Mouse (Mus musculus): Measurements from ENCODE around the gene 9130213A22Rik. TPM values are rescaled to one million over a fixed set of nuclear protein-coding genes. Genes with fewer than 3 reads are reported as not detected.
A peak's percentile ranks its signal among the peaks of the same experiment; 100 is the strongest.
"Not testable (repeated sequence)": the region's sequence is repeated elsewhere in the genome, so short reads cannot be mapped to it uniquely, and the experiment has no call there.

Gene 9130213A22Rik
- total RNA-seq, 2 experiments from 2014 or later = 0.88 to 0.95 TPM

DNA sequence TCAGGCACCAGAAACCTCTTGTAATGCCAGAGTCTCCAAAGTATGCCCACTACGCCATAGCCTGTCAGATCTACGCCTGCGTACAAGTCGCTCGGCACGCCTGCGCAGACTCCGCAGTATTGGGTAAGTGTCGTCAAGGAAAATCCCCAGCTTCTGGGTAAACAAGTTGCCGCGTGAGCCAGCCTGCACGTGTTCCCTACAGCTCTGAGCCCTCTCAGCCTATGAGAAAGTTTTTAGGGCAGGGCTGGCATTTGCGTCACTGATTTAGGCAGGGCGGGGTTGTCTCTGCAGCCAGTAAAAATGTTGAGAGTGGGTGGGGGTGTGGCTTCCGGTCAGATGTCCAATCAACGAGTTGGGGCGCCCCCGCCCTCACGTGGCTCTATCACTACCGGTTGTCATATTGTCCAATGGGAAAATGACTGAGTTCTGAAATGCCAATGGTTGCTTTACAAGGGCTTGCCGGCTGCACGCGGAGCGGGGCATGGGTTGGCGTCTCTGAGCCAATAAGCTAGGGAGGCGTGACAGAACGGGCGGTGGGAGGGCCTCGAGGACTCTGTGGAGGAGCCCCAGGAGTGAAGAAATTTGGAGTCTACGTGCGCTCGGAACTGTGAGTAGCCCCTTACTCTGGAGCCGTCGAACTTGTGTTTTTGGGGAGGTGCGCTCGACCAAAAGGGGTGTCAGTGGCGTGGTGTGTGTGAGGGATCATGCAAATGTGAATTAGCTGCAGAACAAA is 27.5 kb downstream of the 9130213A22Rik start, which contains the start of gene Per1:
Gene Per1, plus strand, starts transcription at position 521 of the 733 bp plus-strand sequence.
- peak; percentile 98 to 100 for DNase-seq (ENCODE audit: low spot score in 2 of 2)

- not testable (repeated sequence) for DNase-seq (ENCODE audit: low spot score in 2 of 2)
Observed at GRCm38 (mm10) chr11:69093856-69094255, 28.5 kb downstream of the 9130213A22Rik start.

DNA sequence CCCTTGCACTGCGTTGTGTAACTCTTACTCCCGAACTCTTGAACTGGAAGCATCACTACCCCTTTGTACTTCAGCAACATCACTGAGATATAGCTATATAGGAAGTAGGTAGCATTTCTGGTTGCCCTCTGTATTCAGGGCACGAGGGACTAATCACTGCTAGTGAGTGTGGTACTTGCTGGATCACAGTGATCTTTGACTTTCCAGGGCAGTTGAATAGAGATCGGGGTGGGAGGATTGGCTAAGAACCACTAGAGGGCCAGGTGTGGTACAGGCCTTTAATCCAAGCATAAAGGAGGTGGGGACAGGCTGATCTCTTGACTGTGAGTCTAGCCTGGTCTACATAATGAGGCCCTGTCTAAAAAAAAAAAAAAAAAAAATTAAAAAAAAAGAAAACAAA is 29.5 kb downstream of the 9130213A22Rik start:
- DNase-seq (ENCODE audit: low spot score in 2 of 2) = no peak

DNA sequence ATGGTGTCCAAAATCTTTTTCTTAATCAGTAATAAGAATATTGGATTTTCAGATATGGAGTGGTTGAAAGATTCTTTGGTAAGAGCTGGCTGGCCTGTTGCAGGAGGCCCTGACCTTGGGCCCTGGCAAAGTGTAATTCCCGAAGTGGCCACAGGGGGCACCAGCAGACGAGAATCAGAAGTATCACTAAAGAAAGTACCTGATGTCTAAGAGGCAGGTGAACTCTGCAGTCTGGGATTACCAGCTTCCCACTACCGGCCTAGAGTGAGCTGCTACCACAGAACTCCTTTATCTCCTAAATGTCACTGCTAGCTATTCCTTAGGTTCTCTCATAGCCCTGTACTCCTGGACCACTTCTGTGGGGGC is 30.0 kb downstream of the 9130213A22Rik start:
- DNase-seq (ENCODE audit: low spot score in 2 of 2) = peak; percentile 71 to 78

GRCm38 (mm10) chr11:69091566-69092385 is 30.6 kb downstream of the 9130213A22Rik start:
- no peak for DNase-seq (ENCODE audit: low spot score in 2 of 2)

DNA sequence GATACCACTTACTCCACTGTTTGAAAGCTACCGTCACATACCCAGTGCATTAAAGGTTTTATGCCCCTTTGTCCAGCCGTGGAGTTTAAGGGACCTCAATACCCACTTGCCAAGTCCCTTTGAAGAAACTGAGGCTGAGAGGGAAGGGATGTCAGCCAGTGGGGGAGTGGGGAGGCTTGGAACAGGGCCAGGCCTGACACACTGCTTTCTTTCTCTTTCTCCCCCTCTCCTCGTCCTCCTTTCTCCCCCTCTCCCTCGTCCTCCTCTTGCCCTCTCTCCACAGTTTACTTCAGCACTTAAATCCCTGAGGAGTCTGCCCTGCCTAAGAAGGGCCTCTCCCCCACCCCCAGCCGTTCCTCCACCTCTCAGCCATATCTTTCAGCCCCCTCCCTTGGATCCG is 32.0 kb downstream of the 9130213A22Rik start:
- DNase-seq (ENCODE audit: low spot score in 2 of 2) = no peak

DNA sequence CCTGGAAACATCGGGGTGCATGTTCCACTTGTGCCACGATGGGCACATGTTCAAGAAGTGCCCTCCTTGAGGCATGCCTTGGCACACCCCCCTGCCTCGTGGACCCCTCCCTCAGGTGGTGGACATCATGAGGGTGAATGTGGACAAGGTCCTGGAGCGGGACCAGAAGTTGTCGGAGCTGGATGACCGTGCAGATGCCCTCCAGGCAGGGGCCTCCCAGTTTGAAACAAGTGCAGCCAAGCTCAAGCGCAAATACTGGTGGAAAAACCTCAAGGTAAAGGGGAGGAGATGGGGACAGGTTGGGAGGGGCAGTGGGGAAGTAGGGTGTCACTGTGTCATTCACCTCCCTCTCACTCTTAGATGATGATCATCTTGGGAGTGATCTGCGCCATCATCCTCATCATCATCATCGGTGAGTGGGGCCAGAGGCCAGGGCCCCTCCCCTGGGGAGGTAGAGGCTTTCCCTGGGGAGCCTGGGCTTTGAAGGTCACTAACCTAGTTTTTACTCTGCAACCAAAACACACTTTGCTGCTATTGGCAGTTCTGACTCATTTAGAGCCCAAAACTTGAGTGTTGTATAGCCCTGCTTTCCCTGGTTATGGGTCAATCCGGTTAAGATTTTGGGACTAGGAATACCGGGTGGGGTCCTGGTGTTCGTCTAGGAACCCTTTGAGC is 32.6 kb downstream of the 9130213A22Rik start:
- no peak for DNase-seq (ENCODE audit: low spot score in 2 of 2)

DNA sequence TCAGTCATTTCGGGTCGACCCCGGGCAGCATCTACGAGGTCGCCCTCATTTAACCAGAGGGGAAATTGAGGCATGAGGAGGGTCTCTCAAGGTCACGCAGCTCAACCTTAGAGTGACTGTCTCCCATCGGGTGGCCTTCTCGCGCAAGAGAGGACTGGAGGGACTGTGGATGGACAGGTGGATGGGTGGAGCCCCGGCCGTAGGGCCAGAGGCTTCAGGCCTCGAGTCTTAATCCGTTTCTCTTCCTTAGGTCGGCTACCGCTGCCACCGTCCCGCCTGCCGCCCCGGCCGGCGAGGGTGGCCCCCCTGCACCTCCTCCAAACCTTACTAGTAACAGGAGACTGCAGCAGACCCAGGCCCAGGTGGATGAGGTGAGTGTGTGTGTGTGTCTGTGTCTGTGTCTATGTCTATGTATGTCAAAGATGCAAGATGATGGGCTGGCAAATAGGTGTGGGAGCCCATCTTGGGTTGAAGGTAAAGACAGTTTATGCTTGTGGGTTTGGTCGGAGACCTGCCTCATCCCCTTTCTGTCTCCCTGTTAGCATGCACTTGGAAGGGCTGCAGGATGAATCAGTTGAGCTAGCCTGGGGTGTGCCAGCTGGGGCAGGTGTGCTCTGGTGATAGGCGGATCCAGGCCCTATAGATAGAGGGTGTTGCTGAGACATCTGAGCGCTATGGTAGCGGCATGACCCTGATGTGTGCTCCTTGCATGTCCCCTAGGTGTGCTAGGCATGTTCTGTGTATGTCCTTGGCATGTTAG is 33.4 kb downstream of the 9130213A22Rik start:
- DNase-seq (ENCODE audit: low spot score in 2 of 2) = no peak

GRCm38 (mm10) chr11:69088103-69088855 is 34.1 kb downstream of the 9130213A22Rik start, which contains the start of gene Vamp2:
Gene Vamp2, plus strand, starts transcription at chr11:69088490.
- DNase-seq (ENCODE audit: low spot score in 2 of 2) = peak; percentile 93

DNA sequence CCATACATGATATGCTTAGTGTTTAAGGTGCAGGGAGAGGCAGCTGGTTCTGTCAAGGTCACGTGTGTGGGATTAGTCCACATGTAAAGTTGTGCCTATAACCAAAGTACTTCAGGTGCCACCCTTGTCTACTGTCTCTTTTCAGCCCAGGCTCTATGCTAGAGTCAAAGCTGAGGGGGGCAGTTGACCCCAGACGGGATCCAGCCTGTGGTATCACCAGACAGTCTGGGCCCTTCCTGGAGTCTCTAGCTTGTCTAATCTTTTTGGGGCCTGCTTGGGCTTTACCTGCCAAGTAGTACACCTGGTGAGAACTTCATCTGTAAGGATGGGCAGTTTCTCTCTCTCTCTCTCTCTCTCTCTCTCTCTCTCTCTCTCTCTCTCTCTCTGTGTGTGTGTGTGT is 34.8 kb downstream of the 9130213A22Rik start:
- DNase-seq (ENCODE audit: low spot score in 2 of 2) = no peak

- DNase-seq (ENCODE audit: low spot score in 2 of 2) = no peak
Observed at GRCm38 (mm10) chr11:69087082-69087481, 35.3 kb downstream of the 9130213A22Rik start.

- no peak for DNase-seq (ENCODE audit: low spot score in 2 of 2)
Observed at GRCm38 (mm10) chr11:69086390-69086789, 36.0 kb downstream of the 9130213A22Rik start.

- DNase-seq (ENCODE audit: low spot score in 2 of 2) = no peak
Observed at GRCm38 (mm10) chr11:69085608-69086007, 36.8 kb downstream of the 9130213A22Rik start.

DNA sequence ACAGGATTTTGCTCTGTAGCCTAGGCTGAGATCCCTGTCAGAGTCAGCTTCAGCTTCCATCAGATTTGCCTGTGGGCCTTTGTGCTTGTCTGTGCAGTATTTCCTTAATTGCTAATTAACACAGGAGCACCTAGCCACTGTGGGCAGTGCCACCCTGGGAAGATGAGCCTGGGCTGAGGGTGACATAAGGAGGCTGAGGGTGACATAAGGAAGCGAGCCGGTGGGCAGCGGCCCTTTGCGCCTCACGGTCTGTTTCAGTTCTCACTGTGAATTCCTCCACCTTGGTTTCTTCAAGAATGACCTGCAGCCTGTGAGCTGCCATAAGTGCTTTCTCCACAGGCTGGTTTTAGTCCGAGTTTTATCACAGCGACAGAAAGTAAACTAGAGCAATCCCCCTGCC is 40.8 kb downstream of the 9130213A22Rik start:
- no peak for DNase-seq (ENCODE audit: low spot score in 2 of 2)

GRCm38 (mm10) chr11:69080855-69081222 is 41.5 kb downstream of the 9130213A22Rik start:
- no peak for DNase-seq (ENCODE audit: low spot score in 2 of 2)

DNA sequence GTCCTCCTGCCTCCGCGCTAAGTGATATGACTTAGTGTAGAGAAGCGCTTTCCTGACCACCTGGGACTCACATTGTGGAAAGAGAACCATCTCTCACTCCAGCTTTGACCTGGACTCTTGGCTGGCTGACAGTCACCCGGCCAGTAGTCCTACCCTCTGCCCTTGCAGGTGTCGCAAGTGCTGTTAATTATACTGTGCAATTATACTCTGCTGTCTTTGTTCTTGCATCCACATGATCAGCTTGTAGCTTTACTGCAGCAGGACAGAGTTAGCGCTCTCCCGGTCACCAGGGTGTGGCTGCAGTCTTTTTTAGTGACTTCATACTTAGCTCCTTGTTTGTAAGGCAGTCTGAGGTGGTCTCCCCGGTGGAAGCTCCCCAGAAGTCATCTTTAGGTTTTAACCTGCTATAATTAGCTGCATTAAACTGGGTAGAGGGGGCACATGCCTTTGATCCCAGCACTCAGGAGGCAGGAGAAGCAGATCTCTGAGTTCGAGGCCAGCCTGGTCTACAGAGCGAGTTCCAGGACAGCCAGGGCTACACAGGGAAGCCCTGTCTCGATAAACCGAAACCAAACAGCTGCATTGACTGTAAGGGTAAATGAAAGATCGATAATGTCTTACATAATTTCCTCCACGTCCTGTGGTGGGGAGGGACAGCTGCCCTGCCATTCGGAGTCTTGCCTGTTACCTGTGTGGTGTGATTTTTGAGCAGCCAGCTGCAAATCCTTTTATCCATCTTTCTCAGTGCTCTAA is 42.1 kb downstream of the 9130213A22Rik start:
- DNase-seq (ENCODE audit: low spot score in 2 of 2) = no peak

DNA sequence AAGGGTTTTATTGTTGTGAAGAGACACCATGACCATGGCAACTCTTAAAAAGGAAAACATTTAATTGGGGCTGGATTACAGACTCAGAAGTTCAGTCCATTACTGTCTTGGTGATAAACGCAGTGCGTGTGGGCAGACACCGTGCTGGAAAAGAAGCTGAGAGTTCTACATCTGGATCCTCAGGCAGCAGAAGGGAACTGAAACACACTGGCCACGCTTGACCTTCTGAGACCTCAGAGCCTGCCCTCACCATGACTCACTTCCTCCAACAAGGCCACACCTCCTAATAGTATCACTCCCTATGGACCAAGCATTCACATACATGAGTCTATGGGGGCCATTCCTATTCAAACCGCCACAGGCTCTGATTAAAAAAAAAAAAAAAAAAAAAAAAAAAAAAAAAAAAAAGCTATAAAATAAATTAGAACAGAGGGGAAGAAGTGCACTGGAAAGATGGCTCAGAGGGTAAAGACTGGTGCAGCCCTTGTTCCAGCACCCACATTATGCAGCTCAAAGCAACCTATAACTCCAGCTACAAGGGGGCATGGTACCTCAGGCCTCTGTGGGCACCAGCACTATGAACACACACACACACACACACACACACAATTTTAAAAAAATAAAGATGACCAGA is 43.5 kb downstream of the 9130213A22Rik start:
- no peak for DNase-seq (ENCODE audit: low spot score in 2 of 2)

GRCm38 (mm10) chr11:69078041-69078440 is 44.3 kb downstream of the 9130213A22Rik start:
- DNase-seq (ENCODE audit: low spot score in 2 of 2) = no peak

- no peak for DNase-seq (ENCODE audit: low spot score in 2 of 2)
Observed at GRCm38 (mm10) chr11:69077316-69077715, 45.1 kb downstream of the 9130213A22Rik start.

Data from layer of hippocampus, postnatal 14 days (tissue).